Mouse (Mus musculus) NIH3T3 (cell line): ENCODE data around the gene Isx.

Source experiments
- DNase-seq: peaks from one replicate; pipeline ENCODE4 v3.0.0-alpha.2; 2012; ENCODE audit warnings: low read depth

Gene Isx

DNA sequence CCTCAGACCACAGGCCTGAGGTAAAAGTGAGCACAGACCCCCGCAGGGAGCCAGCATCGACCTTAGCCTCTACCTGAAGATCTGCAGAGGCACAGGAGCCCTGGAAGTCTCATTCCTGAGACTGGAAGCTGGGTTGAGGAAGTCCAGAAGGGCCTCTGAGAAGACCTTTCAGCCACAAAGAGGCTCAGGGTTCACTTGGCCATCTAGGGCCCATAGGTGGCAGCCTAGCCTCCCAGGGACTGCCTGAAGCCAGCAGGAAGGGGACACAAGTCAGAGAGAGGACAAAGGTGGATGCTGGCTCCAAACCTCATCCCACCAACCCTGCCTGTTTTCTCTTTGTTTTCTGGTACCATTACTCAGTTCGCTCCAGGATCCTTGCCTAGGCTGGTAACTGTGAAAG is at the start of gene Isx:
TSS of gene Isx (plus strand) at position 234 of the 400 bp plus-strand sequence.
- DNase-seq = no peak

DNA sequence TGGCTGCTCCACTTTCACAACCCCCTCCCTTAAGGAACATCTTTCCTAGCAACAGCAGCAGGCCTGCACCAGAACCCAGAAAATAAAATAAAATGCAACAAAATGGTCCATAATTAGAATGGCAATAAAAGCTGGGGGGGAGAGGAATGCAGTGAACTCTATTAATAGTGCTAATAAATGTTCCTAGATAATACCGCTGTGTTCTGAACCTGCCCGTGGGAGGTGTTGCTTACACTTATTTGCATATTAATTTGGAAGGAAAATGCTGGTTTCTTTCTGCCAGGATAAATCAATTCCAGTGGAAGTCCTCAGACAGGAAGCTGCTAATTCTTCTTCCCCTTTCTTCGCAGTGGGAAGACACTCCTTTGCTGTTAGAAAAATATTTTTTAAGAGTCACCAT is 45.3 kb upstream of the Isx start:
- no peak for DNase-seq

DNA sequence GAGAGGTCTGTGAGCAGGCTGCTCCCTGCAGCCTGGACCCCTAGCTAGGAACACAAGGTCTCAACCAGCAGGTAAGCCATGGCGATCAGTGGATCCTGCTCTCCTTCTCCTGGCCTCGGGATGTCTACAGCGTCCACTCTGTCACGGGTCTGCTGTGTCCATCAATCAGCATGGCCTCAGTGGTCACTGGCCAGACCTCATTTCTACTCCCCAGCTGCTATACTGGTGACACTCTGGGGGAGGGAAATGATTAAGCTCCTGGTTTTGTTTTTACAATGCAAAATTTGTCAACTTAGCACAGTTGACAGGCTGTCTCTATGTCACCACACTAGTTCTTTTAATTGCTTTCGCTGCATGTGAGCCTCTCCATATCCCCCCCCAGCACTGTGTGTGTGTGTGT is 41.7 kb upstream of the Isx start:
- no peak for DNase-seq

DNA sequence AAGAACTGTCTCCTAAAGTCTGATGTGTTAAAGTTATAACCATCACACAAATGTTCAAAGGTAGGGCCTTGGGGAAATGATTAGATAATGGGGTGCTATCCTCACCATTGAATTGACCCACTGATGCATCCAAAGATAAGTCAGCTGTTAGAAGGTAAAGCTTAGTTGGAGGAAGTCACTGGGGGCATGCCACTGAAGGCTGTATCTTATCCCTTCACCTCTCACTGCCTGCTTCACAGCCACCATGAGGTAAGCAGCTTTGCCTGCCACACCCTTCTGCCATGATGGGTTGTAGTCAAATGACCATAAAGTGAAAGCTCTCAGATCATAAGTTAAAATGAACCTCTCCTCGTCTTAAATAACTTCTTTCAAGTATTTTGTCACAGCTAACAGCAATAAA is 38.7 kb upstream of the Isx start:
- no peak for DNase-seq

DNA sequence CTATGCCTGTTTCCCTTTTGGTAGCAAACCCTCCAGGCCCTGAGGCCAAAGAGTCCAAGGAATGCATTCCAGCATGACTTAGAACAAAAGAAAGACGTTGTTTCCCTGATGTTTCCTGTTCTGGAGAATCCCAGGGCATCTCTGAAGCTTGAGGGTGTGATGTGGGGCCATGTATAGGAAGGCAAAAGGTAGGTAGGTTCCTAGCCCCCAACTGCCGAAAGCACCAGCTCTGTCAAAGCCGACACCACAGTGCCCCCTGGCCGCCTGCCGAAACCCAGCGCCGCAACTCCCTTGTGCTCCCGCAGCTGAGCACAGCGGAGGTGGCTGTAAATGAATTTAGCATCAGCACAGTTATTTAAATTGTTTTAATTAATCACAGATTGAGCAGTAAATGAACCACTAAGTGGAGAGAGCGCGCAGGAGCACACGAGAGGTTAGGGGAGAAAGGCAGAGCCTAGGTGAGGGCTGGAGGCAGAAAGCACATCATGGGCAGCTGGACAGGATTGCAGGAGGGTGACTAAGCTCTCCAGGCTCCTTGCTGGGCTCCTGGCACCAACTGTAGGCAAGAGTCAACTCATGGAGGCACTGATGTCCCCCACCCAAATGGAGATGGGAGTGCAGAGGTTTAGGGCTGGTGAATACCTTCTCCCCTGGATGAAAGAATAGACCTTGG is 25.5 kb upstream of the Isx start:
- peak; percentile 14 for DNase-seq

DNA sequence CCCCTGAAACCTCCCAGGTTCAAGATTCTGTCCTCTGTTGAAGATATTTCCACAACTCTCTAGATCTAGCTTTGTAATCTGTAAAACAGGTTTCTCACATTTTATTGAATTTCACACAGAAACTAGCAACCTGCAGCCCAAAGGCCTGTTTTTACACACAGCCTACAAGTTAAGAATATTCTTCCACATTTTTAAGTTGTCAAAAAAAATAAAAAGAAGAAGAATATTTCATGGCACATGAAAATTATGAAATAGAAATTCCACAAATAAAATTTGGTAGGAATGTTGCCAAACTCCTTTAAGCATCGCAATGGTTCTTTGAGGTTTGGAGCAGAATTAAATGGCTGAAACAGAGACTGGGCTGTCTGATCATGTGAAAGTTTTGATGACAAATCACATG is 24.3 kb upstream of the Isx start:
- DNase-seq = no peak

DNA sequence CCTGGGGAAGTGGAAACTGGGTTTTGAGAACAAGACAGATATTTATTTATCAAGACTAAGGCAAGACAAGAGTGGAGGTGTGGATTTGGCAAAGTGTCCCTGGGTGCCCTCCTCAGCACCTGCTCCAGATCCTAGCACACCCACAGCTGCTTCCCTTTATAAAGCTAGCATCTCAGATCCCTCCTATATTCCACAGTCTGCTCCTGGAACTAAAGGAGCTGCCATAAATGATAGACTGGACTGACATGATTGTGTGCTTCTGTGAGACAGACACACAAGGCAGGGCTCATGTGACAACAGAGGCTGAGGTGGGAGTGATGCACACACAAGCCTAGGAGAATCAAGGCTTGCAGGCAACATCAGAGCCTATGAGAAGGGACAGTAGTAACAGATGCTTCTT is 22.0 kb upstream of the Isx start:
- no peak for DNase-seq

DNA sequence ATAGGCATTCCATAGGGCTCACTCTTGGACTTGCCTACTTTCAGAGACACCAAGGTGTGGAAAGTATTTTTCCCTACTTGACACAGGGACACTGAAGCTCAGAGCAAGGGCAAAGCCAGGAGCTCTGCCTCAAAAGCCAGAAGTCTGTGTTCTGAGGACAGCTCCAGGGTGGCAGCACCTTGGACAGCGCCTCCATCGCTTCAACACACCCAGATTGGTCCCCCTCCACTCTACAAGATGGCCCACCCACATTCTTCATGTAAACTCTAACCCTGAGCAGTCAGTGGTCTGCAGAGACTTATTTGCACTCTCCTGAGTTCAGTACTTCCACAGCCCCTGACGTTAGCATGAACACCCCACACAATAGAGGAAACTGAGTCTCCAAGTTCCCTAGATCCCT is 21.1 kb upstream of the Isx start:
- peak; percentile 49 for DNase-seq

DNA sequence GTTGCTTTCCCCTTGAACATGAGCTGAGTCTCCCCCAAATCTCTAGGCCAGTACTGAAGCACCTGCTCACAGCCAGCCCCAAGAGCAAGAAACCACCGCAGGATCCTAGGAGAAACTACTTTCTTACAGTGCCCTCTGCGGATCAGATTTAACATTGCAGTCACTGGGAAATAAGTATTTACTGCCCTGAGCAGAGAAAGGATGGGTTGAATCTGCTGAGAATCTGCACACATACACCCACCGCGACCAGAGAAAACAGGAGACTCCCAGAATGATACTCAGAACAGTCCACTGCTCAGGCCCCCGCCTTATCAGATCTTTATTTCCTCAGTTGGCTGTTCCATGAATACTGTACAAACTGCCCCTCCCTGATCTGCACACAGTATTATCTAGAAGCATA is 19.5 kb upstream of the Isx start:
- DNase-seq = peak; percentile 37

DNA sequence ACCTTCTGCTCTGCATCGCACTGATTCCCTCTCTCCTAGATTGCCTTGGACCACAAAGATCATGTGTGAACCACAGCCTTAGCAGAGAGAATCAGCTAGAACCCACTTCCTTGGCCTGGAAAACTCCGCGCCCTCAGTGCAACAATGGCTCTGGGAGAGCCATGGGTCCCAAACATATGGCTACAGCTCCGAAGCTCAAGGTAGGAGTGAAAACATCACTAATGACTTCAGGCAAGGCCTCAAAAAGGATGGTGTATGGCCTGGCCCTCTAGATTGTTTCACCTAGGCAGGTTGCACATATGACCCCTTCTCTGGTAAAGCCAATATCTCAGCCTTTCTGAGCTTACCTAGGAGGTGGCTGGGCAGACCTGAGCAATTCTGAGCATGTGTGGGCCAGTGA is 18.2 kb upstream of the Isx start:
- no peak for DNase-seq

DNA sequence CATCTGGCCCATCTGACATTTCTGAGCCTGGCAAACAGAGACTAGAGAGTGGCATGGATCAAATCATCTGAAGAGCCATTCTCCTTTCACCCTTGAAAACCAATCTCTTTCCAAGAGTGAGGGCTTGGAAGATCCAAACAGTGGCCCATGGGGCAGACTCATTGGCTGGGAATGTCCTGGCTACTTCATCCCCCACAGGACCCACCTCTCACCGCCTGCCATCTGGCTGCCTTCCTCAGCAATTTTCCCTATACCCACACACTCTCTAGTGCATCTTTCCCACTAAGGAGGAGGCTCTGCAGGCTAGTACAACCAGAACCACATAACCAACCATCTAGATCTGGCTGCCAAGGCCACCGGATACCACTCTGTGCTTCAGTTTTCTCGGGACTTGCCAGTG is 17.6 kb upstream of the Isx start:
- DNase-seq = no peak

DNA sequence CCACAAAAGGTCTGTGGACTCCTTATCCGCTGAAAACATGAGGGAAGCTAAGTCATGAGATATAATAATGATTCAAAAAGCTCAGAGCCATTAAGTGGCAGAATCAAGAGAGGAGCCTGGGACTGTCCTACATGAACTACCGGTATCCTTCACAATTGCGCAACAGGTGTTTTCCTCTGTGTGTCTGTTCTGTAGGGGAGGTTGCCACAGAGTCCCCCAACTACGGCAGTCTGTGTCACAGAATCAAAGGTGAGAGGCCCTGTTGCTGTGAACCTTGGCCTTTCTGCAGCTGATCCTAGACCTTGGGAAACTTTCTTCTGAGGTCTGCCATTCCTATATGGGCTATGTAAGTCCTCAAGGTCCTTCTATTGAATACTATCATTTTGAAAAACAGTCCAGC is 13.7 kb upstream of the Isx start:
- no peak for DNase-seq

DNA sequence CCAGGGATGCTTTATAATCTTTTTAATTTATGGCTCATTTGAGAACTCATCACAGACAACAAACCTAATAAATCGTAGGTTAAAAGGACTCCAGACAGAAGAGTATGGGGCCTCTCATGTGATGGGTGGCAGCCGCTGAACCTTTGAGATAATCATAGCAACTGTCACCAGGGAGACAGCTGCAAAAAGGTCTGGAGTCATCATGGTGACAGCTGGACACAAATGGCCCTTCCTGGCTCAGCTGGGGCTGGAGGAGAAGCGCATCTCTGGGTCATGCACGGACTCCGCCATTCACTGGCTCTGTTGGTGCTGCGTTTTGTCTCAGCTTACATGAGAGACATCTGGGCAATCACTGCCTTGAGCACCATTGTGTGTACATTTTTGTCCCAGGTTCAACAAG is 12.5 kb upstream of the Isx start:
- no peak for DNase-seq

DNA sequence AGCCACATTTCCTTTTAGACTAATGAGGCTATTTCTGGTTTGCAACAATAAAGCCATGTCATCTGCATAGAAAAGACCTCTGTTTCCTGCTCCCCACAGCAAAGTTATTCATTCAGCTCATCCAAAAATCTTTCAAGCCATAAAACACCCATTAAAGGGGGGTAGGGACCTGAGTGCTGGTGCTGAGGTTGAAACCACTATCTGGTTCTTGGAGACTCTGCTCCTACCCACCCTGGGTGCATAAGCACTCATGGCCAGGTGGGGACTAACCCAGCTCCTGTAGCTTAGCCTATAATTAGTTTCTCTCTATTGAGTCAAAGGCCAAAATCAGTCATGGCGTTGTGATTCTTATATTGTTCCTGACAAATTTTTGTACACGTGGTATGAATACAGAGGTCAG is 10.4 kb upstream of the Isx start:
- no peak for DNase-seq

DNA sequence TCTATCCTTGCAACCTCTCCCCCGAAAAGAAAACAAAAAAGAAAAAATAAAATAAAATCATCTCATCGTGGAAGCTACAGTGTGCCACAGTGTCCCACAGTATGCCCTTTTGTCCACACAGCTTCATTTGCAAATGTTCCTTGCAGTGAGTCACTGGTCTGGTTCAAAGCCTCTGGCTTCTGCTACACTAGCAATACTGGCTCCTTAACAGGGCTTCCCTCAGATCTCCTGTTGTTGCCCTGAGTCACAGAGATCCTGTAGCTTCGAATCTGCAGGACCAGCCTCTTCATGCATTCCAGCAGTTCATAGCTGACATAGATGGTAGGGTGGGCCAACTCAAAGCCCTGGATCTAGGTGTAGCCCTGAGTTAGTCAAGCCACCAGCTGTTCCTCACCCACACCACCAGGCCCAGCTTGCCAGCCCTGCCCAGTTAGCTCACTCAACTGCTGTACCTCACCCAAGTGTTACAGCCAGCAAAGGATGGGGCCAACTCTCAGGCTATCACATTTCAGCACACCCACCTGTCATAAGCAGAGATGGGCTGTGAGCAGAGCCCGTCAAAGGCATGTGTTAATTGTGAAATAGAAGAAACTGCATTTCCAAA is 2.5 kb upstream of the Isx start:
- DNase-seq = peak; percentile 5

DNA sequence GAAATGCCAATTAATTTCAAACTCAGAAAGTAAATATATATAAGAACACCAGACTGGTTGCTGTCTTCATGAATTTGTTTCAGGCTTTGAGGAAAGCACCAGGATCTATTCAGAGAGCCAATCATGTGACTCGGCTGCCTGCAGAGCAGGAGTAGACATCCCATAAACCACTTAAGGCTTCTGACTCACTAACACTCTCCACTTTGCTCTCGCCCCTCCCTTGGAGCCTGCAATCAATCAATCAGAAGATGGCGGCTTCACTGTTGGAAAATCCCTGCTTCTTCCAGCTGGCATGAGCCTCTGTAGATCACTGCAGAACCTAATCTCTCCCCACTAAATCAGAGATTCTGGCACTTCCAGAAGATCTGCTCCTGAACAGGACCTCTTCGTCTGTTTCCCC is 1.3 kb upstream of the Isx start:
- DNase-seq = peak; percentile 71

DNA sequence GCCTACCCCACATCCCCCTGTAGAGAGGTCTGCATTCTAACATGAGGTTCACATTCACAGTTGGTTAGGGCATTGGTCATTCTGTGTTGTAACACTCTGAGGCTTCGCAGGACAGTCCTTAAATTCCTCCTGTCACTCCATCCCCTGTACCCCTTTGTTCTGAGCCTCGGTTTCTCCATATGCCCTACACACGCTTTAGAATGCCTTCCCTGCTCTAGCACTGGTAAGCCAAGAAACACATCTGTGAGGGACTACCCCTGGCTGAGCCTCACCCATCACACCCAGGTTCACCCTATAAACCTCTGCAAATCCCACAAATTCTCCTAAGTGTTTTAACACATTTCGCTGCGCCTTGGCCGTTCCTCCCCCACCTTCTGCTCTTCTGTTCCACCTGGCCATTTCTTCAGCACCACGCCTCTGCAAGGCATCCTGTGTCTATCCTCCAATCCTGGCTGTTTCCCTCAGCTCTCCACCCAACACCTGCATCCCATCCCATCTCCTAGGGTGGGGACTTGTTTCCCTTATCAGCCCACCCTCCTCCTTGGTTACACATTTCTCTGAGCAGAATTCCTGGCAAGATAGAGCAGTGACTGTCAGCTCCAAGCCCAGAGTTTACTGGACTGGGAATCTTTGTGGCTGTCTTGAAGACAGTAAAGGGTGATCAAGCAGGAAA is 686 bp upstream of the Isx start:
- no peak for DNase-seq

DNA sequence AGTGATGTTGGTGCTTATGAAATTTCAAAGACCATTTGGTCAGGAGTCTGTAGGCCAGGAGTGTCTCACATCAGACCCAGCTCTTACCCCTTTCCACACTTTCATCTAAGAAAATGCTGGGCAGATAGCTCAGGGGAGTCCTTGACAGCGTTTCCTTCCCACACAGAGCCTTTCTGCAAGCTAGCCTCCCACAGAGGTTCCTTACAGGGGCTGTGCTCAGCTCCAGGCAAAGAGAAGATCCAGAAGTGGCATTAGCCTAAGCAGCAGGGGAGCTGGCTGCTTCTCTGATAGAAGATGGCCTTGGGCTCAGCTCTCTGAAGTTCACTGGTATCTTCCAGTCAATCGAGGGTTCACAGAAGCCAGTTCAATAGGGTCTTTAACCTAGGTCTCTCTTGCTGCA is 1.6 kb downstream of the Isx start:
- DNase-seq = no peak

DNA sequence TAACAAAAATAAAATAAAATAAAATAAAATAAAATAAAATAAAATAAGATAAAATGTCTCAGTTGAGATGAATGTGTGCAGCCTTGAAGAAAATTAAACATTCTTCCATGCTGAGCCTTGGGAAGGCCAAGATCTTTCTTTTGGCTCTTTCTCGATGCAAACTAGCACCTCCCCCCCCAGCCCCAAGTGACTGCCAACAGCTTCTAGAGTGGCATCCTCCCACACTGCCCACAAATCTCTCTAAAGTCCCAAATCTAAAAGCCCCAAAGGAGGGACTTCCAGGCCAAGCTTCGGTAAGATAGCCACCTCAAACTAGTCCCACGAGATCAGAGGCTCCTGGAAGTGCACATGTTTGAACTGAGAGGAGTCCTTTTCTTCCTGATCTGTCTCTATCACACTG is 5.7 kb downstream of the Isx start:
- DNase-seq = no peak

DNA sequence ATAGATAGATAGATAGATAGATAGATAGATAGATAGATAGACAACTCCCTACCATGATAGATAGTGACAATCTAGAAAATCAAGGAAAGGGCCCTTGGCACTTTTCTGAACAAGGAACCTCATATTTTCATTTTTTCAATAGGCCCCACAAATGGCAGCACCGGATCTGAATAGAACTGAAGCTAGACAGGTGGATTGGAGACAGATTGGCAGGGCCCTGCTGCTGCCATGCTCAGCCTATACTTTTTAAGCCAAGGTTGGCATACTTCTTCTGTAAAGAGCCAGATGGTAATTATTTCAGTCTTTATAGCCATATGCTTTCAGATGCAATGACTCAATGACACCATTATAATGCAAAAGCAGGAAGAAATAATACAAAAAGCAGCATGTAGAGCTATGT is 15.8 kb downstream of the Isx start:
- no peak for DNase-seq

DNA sequence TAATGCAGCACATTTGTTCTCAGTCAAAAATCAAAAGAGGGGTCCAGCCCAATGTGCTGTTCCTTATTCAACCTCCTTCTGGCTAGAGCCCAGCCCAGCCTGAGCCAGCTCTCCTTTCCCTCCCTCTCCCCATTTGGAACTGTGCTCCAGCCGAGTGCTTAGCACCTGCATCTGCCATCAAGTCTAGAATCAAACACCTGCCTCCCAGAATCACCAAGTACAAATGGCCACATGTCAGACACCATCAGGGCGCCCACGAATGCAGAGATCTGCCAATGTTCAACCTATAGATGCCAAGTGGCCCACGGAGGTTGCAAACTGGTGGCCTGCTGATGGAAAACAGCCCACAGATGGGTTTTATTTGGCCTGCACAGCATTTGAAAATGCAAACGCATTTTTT is 18.1 kb downstream of the Isx start:
- no peak for DNase-seq

DNA sequence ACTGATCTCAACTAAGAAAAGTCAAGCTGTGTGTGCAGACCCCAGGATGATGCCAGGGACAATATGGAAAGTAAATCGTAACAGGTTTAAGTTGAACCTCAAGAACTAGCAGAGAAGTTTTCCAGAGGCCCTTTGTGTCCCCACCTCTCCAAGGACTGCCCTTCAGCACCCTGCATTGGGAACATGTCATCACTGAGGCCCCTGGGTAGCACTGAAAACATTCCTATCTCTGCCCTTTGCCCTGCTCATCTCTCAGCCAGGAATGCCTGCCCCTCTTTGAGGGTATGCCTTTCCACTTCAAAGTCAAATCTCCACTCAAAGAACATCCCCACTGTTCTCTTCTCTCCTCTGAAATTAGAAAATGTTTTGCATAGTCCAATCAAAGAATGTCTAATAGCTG is 23.3 kb downstream of the Isx start:
- DNase-seq = no peak

DNA sequence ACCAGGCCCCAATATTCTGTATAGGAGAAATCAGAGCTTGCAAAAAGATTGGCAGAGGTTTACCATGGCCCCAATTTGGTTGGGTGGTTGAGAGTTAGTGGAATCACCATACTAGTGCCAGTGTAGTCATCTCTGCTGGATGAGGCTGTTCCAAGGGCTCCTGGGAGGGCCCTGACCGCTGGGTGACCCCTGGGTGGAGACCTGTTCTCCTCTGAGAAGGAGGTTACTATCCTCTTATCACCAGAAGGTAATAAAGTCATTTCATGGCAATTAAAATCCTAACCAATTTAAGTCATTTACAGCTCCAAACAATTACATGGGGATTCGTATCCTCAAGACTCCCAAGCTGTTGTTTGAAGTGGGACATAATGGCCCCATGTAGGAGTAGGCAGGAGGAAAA is 24.3 kb downstream of the Isx start:
- DNase-seq = no peak

DNA sequence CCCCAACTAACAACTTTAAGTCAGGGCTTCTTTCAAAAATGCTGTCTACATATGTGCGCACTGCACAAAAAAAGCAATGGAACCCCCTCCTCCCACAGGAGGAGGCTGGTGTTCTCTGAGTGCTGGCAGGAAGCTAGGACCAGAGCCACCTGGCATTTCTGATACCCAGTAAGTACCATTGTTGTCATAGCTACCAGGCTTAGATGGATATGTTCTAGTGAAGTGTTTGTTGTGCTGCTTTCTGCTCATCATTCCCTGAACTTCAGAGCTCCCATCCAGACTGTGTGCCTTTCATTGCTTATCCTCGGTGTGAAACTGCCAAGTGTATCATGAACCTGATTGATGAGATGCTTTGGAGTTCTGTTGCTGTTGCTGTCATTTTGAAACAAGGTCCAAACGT is 26.8 kb downstream of the Isx start:
- DNase-seq = no peak
